Mouse (Mus musculus) midbrain, postnatal 0 days (tissue): ENCODE measurements around the gene Zfp879. TPM values are rescaled to one million over a fixed set of nuclear protein-coding genes. Genes with fewer than 3 reads are reported as not detected.
A peak's percentile ranks its signal among the peaks of the same experiment; 100 is the strongest.

Experiments used
- ATAC-seq: fragments of 200-750 bp; cut with Nextera tagmentation; 2 replicates; pipeline ENCODE4 v1.8.0; 2017; ENCODE audit warnings: moderate number of reproducible peaks, mild to moderate bottlenecking, moderate TSS enrichment, moderate library complexity; ENCODE audit not compliant: low FRiP score
- DNase-seq: peaks from one replicate; pipeline ENCODE4 v3.0.0-alpha.2; 2015; ENCODE audit warnings: low spot score
- H3K27ac ChIP-seq: fragments of 300-500 bp; sonication (generic); 2 replicates; pipeline ENCODE4 v1.5.1; 2014; ENCODE audit warnings: low read depth, mild to moderate bottlenecking, low read length, mixed read lengths
- H3K27me3 ChIP-seq: fragments of 300-500 bp; sonication (generic); 2 replicates; pipeline ENCODE4 v1.6.1; 2014; ENCODE audit warnings: low read length, control low read depth, mixed read lengths; ENCODE audit not compliant: insufficient read depth
- H3K36me3 ChIP-seq: fragments of 300-500 bp; sonication (generic); 2 replicates; pipeline ENCODE4 v1.6.1; 2014; ENCODE audit warnings: low read length, control low read depth, mixed read lengths; ENCODE audit not compliant: insufficient read depth
- H3K4me1 ChIP-seq: fragments of 300-500 bp; sonication (generic); 2 replicates; pipeline ENCODE4 v1.6.1; 2014; ENCODE audit warnings: mild to moderate bottlenecking, control low read depth, antibody characterized with exemption, low read length, mixed read lengths; ENCODE audit not compliant: insufficient read depth
- H3K4me2 ChIP-seq: fragments of 300-500 bp; sonication (generic); 2 replicates; pipeline ENCODE4 v1.6.1; 2014; ENCODE audit warnings: low read depth, mild to moderate bottlenecking, low read length, mixed read lengths; ENCODE audit not compliant: poor library complexity, severe bottlenecking
- H3K4me3 ChIP-seq: fragments of 300-500 bp; sonication (generic); 2 replicates; pipeline ENCODE4 v1.5.1; 2014; ENCODE audit warnings: low read depth, mild to moderate bottlenecking, low read length, moderate library complexity
- H3K9ac ChIP-seq: fragments of 300-500 bp; sonication (generic); replicated peaks from 2 replicates; pipeline ENCODE4 v1.6.1; 2014; ENCODE audit warnings: mild to moderate bottlenecking, low read length, moderate library complexity, mixed read lengths; ENCODE audit not compliant: poor library complexity, severe bottlenecking
- H3K9me3 ChIP-seq: fragments of 300-500 bp; sonication (generic); 2 replicates; pipeline ENCODE4 v1.6.1; 2016; ENCODE audit warnings: low read length, control low read depth
- CTCF ChIP-seq: IDR thresholded peaks from 2 replicates; pipeline ENCODE4 v1.5.1; 2016; ENCODE audit warnings: antibody characterized with exemption, mild to moderate bottlenecking
- WGBS: fragments of 180-500 bp; shearing (Covaris S2); extraction: QIAGEN DNeasy Blood & Tissue Kit; methylation state at CpG from one replicate; pipeline ENCODE4 v1.1.7; 2014; 5-methylcytosine and 5-hydroxymethylcytosine counted together
- polyA plus RNA-seq: library from polyadenylated mRNA; unstranded; fragments of >200 nt; fragmentation: Nextera tagmentation; extraction: Ambion mirVana; gene quantifications from 2 replicates; pipeline ENCODE4 v1.2.1, GENCODE M21; 2015
- total RNA-seq: library from RNA; depleted of rRNA; stranded (reverse); fragments of >200 nt; gene quantifications from 2 replicates; pipeline ENCODE4 v1.2.3, GENCODE M21; 2014

The Zfp879 gene
- total and polyA plus RNA-seq, 2 experiments from 2014 or later = 1.2 to 4.1 TPM

DNA sequence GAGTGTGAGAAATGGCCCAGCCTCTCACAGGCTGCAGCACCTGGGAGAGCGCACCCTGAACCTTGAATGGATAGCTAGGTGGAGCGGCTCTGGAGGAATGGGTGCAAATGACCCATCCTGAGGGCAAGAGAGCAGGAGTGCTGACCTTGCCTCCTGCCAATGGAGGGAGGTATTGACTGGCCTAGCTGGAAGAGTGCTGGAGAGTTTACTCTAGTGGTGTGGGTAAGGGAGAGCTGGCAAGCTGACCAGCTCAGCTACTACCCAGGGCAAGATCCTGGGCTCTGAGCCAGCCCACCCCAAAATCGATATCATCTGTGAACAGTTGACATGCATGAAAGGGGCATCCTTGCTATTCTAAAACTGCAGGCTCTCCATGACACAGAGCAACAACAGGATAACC lies 4.6 kb upstream of the Zfp879 start:
- peaks cover 26% of the 10 kb centered on the region for H3K27me3 ChIP-seq
- no peak for DNase-seq
- no peaks in the 10 kb centered on the region for H3K9me3 ChIP-seq
- no peak for TF ChIP-seq CTCF
- no peak overlapping the region for H3K4me3 ChIP-seq
- WGBS = 91% methylated on average over 3 of the region's 3 CpGs
- no peak overlapping the region for H3K4me2 ChIP-seq
- ATAC-seq = no peak
- no peak overlapping the region for H3K27ac ChIP-seq
- no peak overlapping the region for H3K9ac ChIP-seq
- no peaks in the 10 kb centered on the region for H3K36me3 ChIP-seq
- peaks cover 6% of the 10 kb centered on the region; the same call in 1 of the 2 replicates for H3K4me1 ChIP-seq

DNA sequence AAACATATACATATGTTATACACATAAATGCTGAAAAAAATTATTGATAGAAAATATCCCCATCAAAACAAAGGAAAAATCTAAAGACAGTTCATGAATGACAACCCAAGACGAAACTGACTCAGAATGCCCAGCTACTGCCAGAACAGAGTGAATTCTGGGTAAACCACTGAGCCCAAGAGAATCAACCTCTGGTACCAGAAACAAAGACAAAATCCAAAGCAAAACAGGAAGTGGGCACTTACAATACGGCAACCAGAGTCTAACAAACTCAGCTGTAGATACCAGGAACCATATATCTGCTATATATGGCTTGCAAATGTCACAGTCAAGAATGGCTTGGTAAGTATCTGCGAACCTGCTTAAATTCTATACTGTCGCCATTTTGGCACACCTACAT lies 5.6 kb downstream of the Zfp879 start:
- no peaks in the 10 kb centered on the region for H3K27me3 ChIP-seq
- TF ChIP-seq CTCF = no peak
- no peak overlapping the region for H3K4me3 ChIP-seq
- peaks cover 9% of the 10 kb centered on the region for H3K36me3 ChIP-seq
- ATAC-seq = no peak
- no peak overlapping the region for H3K27ac ChIP-seq
- no peak overlapping the region for H3K9ac ChIP-seq
- no peak for DNase-seq
- WGBS = 82% methylated on average over 4 of the region's 4 CpGs
- no peak overlapping the region for H3K4me2 ChIP-seq
- H3K9me3 ChIP-seq = no peaks in the 10 kb centered on the region
- H3K4me1 ChIP-seq = peaks cover 4% of the 10 kb centered on the region; the same call in 1 of the 2 replicates

DNA sequence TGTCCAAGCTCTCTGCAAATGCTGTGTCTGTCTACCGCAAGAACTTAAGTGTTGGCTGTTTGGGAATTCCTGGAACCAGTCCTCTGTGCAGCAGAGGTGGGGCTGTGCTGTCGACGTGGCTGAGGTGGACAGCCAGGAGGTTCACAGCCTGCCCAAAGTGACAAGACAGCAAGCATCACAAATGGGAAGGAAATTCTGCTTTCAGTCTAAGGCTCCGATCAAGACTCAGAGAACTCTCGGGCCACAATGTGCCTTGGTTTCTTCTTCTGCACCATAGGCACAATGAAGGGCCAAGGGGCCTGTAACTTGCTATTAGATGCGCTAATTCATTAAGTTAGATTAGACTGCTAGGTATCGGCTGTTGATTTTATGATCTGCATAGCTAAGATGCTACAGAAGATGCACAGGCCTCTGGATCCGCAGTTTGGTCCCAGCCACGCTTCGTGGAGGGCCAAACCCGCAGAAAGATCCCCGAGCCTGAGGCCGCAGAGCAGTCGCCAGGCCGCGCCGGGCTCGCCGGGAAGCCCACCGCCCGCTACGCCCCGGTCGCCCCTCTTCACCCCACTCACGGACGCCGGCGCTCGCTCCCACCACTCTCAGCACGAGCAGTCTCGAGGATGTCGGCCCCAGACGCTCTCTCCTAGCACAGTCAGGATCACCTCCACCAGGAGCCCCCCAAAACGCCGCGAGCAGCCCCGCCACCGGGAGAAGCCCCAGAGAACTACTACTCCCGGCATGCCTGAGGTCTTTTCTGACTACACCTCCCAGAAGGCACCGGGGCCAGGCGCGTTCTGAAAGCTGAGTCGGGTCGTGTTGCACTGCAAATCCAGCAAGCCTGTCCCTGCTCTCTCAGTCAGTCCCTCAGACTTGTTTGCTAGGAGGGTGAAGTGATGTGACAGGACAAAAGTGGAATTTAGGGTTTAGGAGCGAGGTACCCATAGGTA lies 14.1 kb downstream of the Zfp879 start, which contains the start of gene Zfp354c:
Gene Zfp354c (minus strand): TSS at position 715 of the 944 bp plus-strand sequence.
- no peaks in the 10 kb centered on the region for H3K27me3 ChIP-seq
- WGBS = 1% methylated on average over 43 of the region's 45 CpGs
- peak within 1 kb of the TSS; percentile 91 for H3K9ac ChIP-seq
- H3K4me1 ChIP-seq = peaks cover 7% of the 10 kb centered on the region; the same call in 1 of the 2 replicates
- peaks cover 17% of the 10 kb centered on the region for H3K36me3 ChIP-seq
- ATAC-seq (peak; percentile 97), DNase-seq (peak; percentile 90)
- peak within 1 kb of the TSS; percentile 75 for H3K4me3 ChIP-seq
- TF ChIP-seq CTCF = peak; percentile 6; the same call in 1 of the 2 replicates
- peak within 1 kb of the TSS; percentile 71 for H3K4me2 ChIP-seq
- peak within 1 kb of the TSS; percentile 84 for H3K27ac ChIP-seq
- H3K9me3 ChIP-seq = no peaks in the 10 kb centered on the region

DNA sequence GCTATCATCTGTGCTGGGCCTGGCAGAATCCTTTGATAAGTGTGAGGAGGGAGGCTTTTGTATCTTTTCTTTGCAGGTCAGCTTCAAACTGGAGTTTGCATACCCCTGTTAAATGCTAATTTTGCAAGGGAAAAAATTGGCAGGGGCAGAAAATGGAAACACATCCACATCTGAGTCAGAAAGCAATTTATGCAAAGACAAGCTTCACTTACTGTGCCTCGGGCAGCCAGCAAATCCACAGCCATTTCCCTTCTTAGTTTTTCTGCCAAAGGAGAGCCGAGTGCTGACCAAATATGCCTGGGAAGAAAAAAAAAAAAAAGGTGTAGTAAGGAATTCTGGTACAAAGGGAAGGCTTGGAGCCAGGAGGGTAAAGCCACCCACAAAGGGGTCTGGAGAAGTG lies 15.1 kb downstream of the Zfp879 start:
- 0 out of 2 replicates have a peak overlapping the region, but pooled peaks have one; percentile 91 for H3K9ac ChIP-seq
- no peaks in the 10 kb centered on the region for H3K27me3 ChIP-seq
- no peak overlapping the region for H3K27ac ChIP-seq
- H3K4me3 ChIP-seq = peak overlapping the region; percentile 75
- no peaks in the 10 kb centered on the region for H3K9me3 ChIP-seq
- H3K36me3 ChIP-seq = peaks cover 23% of the 10 kb centered on the region
- WGBS = 33% methylated on average over 2 of the region's 2 CpGs
- no peak for ATAC-seq
- DNase-seq = no peak
- H3K4me1 ChIP-seq = peaks cover 7% of the 10 kb centered on the region; the same call in 1 of the 2 replicates
- no peak for TF ChIP-seq CTCF
- peak overlapping the region; percentile 71 for H3K4me2 ChIP-seq

DNA sequence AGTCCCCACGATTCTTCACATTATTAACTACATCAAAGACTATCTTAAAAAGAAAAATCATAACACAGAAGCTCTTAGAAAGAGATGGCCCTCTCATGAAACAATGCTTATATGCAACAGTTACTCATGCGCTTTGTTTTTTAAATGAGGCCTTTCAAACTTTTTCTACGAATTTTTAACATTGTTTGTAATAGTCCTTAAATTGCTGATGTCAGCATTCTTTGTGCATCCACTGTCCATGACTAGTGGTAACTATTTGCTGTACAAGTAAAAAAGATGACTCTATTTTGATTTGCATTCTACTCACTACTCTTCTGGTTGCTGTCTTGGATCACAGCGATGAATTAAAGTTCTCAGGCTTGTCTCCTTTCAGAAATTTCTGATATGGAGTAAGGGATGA lies 27.1 kb downstream of the Zfp879 start:
- Histone ChIP-seq H3K36me3 (peaks cover 70% of the 10 kb centered on the region), H3K9me3 (peaks cover 33% of the 10 kb centered on the region)
- 98% methylated on average over 4 of the region's 4 CpGs for WGBS

DNA sequence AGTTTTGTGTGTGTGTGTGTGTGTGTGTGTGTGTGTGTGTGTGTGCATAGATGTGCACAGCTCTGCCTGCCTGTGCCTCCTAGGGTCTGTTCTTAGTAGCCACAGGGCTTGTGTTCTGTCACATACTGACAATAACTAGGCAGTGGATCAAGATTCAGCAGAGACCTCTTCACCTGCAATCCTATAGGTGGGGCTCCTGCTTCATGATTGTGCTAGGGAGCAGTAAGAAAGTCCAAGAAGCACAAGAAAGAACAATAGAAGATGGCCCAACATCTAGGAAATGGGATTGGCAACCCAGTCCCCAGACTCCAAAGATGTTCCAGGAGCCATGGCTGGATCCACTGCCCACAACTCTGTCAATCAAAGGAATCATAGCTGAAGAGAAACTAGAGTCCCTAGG lies 42.5 kb downstream of the Zfp879 start:
- H3K36me3 ChIP-seq = no peaks in the 10 kb centered on the region
- peak; percentile 14; the same call in 1 of the 2 replicates for TF ChIP-seq CTCF
- H3K9me3 ChIP-seq = no peaks in the 10 kb centered on the region
- DNase-seq (no peak), ATAC-seq (no peak)
- no peak overlapping the region for H3K4me3 ChIP-seq
- no peak overlapping the region for H3K9ac ChIP-seq
- no peaks in the 10 kb centered on the region for H3K4me1 ChIP-seq
- H3K27ac ChIP-seq = no peak overlapping the region
- no peak overlapping the region for H3K4me2 ChIP-seq
- H3K27me3 ChIP-seq = no peaks in the 10 kb centered on the region

More for the DNA sequence above, 27.1 kb downstream of the Zfp879 start:
- ATAC-seq (no peak), DNase-seq (no peak)
- no peak overlapping the region for H3K4me2 ChIP-seq
- H3K4me1 ChIP-seq = no peaks in the 10 kb centered on the region
- TF ChIP-seq CTCF = no peak
- no peaks in the 10 kb centered on the region for H3K27me3 ChIP-seq
- no peak overlapping the region for H3K9ac ChIP-seq
- no peak overlapping the region for H3K4me3 ChIP-seq
- no peak overlapping the region for H3K27ac ChIP-seq
